Mouse (Mus musculus): ENCODE data around the gene Psmd2. TPM values are rescaled to one million over a fixed set of nuclear protein-coding genes. Genes with fewer than 3 reads are reported as not detected.

Psmd2 gene
- polyA plus RNA-seq, 1 experiment from 2014 or later: 365 TPM

DNA sequence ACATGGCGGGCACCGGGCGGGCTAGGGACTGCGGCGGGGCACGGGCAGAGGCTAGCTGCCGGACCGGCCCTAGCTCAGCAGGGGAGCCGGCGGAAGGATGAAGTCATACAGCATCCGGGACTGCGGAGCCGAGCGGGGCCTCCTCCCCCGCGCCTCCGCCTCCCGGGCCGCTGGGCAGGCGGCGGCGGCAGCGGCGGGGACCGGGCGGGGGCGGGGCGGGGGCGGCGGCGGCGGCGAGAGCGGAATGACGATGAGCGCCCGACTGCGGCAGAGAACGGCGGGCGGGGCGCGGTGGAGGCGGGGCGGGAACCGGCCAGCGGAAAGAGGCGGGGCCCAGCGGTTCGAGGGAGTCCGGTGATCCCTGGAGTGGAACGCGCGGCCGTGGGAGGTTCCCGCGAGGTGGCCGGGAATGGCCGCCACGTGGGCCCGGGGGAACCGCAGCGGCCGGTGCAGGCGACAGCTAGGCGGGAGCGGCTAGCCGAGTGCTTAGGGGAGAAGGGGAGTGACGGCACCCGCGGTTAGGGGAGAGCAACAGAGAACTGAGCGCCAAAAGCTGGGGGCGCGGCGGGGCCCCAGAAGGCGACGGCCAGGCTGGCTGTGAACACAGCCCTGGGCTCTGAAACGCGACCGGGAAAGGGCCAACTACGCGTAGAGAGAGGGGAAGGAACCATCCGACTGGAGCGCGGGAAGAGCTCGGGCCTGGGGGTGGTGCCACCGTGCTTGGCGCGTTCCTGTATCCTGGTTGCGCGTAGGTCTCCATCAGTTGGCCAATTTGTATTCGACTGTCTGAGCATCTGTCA is 30.1 kb upstream of the Psmd2 start, which contains the start of gene Camk2n2:
TSS of gene Camk2n2 (minus strand) at position 97 of the 800 bp plus-strand sequence.
- peak within 1 kb of the TSS; percentile 89 for H3K4me3 ChIP-seq (ENCODE audit: low read depth, low read length)
- peak within 1 kb of the TSS; percentile 96 for H3K27ac ChIP-seq (ENCODE audit: low read length)
- ATAC-seq: peak; percentile 63
- H3K27me3 ChIP-seq (ENCODE audit: control insufficient read depth, insufficient read depth, low read depth, low read length): no peaks in the 10 kb centered on the region
- no peaks in the 10 kb centered on the region for H3K9me3 ChIP-seq (replicated peaks; ENCODE audit: control insufficient read depth, low read length, poor library complexity, severe bottlenecking)
- H3K4me2 ChIP-seq (ENCODE audit: low read length): peak within 1 kb of the TSS; percentile 77
- H3K9ac ChIP-seq (ENCODE audit: low read depth, low read length): peak within 1 kb of the TSS; percentile 94
- under 1% methylated on average over 68 of the region's 92 CpGs for WGBS
- no peaks in the 10 kb centered on the region for H3K36me3 ChIP-seq (ENCODE audit: control insufficient read depth, insufficient read depth, low read length)
- peaks cover 13% of the 10 kb centered on the region for H3K4me1 ChIP-seq (ENCODE audit: control insufficient read depth, insufficient read depth, low read length)

DNA sequence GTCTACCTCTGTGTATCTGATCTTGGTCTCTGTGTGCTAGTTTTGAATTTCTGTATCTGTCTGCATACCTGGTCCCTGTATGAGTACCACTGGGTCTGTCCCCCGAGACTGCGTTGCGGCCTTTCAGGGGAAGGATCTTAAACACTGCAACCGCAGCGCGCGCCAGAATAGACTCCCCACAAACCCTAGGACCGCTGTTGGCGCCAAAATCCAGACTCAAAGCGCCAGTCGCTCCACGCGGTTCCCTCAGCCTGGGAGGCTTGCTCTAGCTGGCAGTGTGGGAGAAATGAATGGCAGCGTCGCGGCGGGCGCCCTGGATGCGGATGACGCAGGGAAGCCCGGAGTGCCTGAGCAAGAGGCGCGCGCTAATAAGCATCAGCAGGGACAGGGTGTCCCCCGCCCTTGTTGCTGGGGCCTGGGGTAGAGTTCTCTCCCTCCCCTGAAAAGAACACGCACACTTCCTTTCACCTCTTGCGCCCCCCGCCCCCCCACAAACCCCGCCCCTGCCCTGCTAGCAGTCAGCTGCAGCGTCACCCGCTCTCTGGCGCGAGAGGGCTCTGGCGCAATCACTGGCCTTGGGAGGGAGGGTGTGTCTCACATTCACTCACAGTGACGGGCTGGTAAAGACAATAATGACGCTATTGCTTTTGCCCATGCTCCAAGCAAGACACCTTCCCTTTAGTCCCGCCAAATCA is 29.3 kb upstream of the Psmd2 start:
- Histone ChIP-seq H3K9ac (ENCODE audit: low read depth, low read length) (peak overlapping the region; percentile 94), H3K4me3 (ENCODE audit: low read depth, low read length) (peak overlapping the region; percentile 89), H3K9me3 (replicated peaks; ENCODE audit: control insufficient read depth, low read length, poor library complexity, severe bottlenecking) (no peaks in the 10 kb centered on the region), H3K36me3 (ENCODE audit: control insufficient read depth, insufficient read depth, low read length) (no peaks in the 10 kb centered on the region), H3K27me3 (ENCODE audit: control insufficient read depth, insufficient read depth, low read depth, low read length) (no peaks in the 10 kb centered on the region), H3K4me1 (ENCODE audit: control insufficient read depth, insufficient read depth, low read length) (peaks cover 13% of the 10 kb centered on the region), H3K27ac (ENCODE audit: low read length) (peak overlapping the region; percentile 96), H3K4me2 (ENCODE audit: low read length) (peak overlapping the region; percentile 77)
- peak; percentile 74 for ATAC-seq
- WGBS: under 1% methylated on average over 34 of the region's 37 CpGs

DNA sequence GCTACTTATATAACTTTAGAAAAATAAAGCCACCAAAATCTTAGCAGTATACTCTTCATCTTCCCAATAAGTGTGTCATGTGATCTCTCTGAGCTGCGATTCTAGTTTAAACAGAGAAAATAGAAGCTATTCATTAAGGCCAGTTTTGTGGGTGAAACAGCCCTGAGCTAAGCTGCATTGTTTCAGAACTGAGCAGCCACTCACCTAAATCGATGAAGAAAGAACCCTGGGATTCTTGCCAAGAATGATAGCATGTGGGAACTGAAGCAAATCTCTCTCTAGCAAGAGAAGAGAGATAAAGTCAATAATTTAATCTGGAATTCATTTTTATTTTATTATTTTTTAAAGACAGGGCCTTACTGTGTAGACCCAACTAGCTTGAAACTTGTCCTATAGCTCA is 28.2 kb upstream of the Psmd2 start:
- WGBS: 36% methylated on average over 2 of the region's 2 CpGs
- Histone ChIP-seq H3K9me3 (replicated peaks; ENCODE audit: control insufficient read depth, low read length, poor library complexity, severe bottlenecking) (no peaks in the 10 kb centered on the region), H3K4me3 (ENCODE audit: low read depth, low read length) (no peak overlapping the region), H3K9ac (ENCODE audit: low read depth, low read length) (no peak overlapping the region), H3K4me2 (ENCODE audit: low read length) (no peak overlapping the region), H3K36me3 (ENCODE audit: control insufficient read depth, insufficient read depth, low read length) (no peaks in the 10 kb centered on the region), H3K4me1 (ENCODE audit: control insufficient read depth, insufficient read depth, low read length) (peaks cover 13% of the 10 kb centered on the region), H3K27me3 (ENCODE audit: control insufficient read depth, insufficient read depth, low read depth, low read length) (no peaks in the 10 kb centered on the region), H3K27ac (ENCODE audit: low read length) (peak overlapping the region; percentile 96; the same call in 1 of the 2 replicates)
- ATAC-seq: no peak

DNA sequence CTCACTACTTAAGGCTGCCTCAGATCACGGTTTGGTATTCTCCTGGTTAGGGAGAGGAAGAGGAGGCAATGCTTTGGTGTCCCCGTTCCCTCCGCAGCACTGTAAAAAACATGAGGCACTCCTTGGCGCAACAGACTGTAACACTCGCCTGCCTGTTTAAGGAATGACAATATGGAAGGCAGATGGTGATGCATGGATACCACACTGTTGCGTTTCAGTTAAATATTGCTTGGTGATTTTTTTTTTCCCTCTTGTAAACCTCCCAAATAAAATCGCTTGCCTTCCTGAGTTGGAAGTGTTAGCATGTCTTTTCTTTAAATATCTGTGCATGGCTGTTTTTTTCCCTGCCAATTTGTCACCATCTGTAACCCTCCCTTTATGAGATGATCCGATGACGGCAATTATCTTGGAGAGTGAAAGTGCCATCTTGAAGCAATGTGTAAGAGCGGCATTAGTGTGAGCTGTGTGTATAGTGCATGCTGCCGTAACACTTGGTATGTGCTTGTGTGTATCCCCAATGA is 22.5 kb upstream of the Psmd2 start:
- H3K9ac ChIP-seq (ENCODE audit: low read depth, low read length): no peak overlapping the region
- H3K27ac ChIP-seq (ENCODE audit: low read length): no peak overlapping the region
- H3K27me3 ChIP-seq (ENCODE audit: control insufficient read depth, insufficient read depth, low read depth, low read length): no peaks in the 10 kb centered on the region
- H3K4me1 ChIP-seq (ENCODE audit: control insufficient read depth, insufficient read depth, low read length): peaks cover 3% of the 10 kb centered on the region; the same call in 1 of the 2 replicates
- H3K4me3 ChIP-seq (ENCODE audit: low read depth, low read length): peak overlapping the region; percentile 67; the same call in 1 of the 2 replicates
- peak; percentile 30; the same call in 1 of the 2 replicates for ATAC-seq
- WGBS: 54% methylated on average over 11 of the region's 11 CpGs
- no peaks in the 10 kb centered on the region for H3K9me3 ChIP-seq (replicated peaks; ENCODE audit: control insufficient read depth, low read length, poor library complexity, severe bottlenecking)
- no peaks in the 10 kb centered on the region for H3K36me3 ChIP-seq (ENCODE audit: control insufficient read depth, insufficient read depth, low read length)
- H3K4me2 ChIP-seq (ENCODE audit: low read length): peak overlapping the region; percentile 88

DNA sequence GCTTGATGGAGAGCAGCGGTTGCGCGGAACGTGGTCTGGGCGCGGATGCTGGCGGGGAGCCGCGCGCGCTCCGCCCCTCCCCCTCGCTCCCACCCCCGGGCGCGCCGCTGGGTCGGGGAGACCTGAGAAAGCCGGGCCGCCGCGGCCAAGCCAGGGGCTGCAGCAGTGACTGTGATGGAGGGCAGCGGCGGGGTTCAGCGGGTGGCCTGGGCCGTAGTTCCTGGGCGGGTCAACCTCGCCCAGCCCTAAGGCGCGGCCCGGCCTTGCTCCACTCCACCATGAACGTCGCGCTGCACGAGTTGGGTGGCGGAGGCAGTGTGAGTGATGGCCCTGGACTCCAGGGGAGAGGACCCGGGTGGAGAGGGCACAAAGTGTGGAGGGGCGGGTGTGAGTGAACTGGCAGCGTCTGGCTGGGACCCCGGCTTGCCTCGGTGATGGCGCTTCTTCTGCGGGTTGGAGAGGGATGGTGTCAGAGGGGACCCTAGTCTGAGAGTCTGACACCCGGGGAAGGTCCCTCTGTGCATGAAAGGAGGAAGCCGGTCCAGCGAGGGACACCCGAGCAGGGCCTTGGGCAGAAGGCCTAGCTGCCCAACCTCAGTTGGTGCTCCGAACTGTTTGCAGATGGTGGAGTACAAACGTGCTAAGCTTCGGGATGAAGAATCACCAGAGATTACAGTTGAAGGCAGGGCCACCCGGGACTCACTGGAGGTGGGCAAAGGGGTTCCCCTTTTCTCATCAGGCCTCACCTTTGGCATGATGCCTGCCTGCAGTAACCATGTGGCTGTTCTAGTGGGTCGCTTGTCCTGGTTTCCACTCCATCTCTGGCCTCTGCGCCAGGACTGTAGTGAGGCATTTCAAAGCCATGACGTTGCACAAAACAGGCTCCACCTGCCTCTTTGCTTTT is 21.5 kb upstream of the Psmd2 start, which contains the start of gene Ece2:
TSS of gene Ece2 (plus strand) at position 98 of the 904 bp plus-strand sequence.
- Histone ChIP-seq H3K9ac (ENCODE audit: low read depth, low read length) (peak within 1 kb of the TSS; percentile 88), H3K27ac (ENCODE audit: low read length) (peak within 1 kb of the TSS; percentile 79), H3K4me3 (ENCODE audit: low read depth, low read length) (peak within 1 kb of the TSS; percentile 67), H3K9me3 (replicated peaks; ENCODE audit: control insufficient read depth, low read length, poor library complexity, severe bottlenecking) (no peaks in the 10 kb centered on the region), H3K4me2 (ENCODE audit: low read length) (peak within 1 kb of the TSS; percentile 88), H3K4me1 (ENCODE audit: control insufficient read depth, insufficient read depth, low read length) (peaks cover 3% of the 10 kb centered on the region; the same call in 1 of the 2 replicates), H3K36me3 (ENCODE audit: control insufficient read depth, insufficient read depth, low read length) (no peaks in the 10 kb centered on the region), H3K27me3 (ENCODE audit: control insufficient read depth, insufficient read depth, low read depth, low read length) (no peaks in the 10 kb centered on the region)
- 5% methylated on average over 52 of the region's 54 CpGs for WGBS
- peak; percentile 80 for ATAC-seq

DNA sequence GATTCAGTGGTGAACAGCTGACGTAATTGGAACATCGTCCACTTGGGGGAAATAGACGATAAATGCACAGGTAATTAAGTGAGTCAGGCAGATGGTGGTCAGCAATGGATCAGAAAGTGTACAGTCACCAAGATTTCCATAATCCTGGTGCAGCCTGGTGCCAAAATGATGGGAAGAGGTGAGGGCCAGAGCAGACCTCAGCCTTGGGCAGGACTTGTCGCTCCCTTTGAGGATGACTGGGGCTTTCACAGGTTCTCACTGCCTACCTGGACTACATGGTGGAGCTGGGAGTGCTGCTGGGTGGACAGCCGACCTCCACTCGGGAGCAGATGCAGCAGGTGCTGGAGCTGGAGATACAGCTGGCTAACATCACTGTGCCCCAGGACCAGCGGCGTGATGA is 14.0 kb upstream of the Psmd2 start:
- no peaks in the 10 kb centered on the region for H3K4me1 ChIP-seq (ENCODE audit: control insufficient read depth, insufficient read depth, low read length)
- no peak overlapping the region for H3K4me3 ChIP-seq (ENCODE audit: low read depth, low read length)
- 85% methylated on average over 8 of the region's 8 CpGs for WGBS
- 0 out of 2 replicates have a peak overlapping the region, but pooled peaks have one; percentile 52 for H3K27ac ChIP-seq (ENCODE audit: low read length)
- H3K27me3 ChIP-seq (ENCODE audit: control insufficient read depth, insufficient read depth, low read depth, low read length): no peaks in the 10 kb centered on the region
- no peak overlapping the region for H3K4me2 ChIP-seq (ENCODE audit: low read length)
- peaks cover 6% of the 10 kb centered on the region; the same call in 1 of the 2 replicates for H3K36me3 ChIP-seq (ENCODE audit: control insufficient read depth, insufficient read depth, low read length)
- no peak overlapping the region for H3K9ac ChIP-seq (ENCODE audit: low read depth, low read length)
- no peaks in the 10 kb centered on the region for H3K9me3 ChIP-seq (replicated peaks; ENCODE audit: control insufficient read depth, low read length, poor library complexity, severe bottlenecking)
- no peak for ATAC-seq

DNA sequence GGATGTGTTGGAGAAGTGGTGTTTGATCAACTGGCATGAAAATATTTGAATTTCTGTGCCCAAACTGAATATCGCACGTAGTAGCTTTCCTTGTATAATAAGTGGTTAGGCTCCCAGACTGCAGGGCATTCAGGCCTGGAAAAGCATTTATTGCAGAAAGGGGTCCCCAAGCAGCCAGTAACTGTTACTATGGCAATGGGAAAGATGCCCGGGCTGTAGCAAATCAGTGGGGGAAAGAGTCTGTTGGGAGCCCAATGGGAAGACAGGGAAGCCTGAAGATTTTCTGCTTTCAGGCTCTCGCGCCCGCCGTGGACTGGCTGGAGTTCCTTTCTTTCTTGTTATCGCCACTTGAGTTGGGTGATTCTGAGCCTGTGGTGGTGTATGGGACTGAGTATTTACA is 13.1 kb upstream of the Psmd2 start:
- Histone ChIP-seq H3K4me1 (ENCODE audit: control insufficient read depth, insufficient read depth, low read length) (no peaks in the 10 kb centered on the region), H3K4me2 (ENCODE audit: low read length) (peak overlapping the region; percentile 31; the same call in 1 of the 2 replicates), H3K36me3 (ENCODE audit: control insufficient read depth, insufficient read depth, low read length) (peaks cover 6% of the 10 kb centered on the region; the same call in 1 of the 2 replicates), H3K4me3 (ENCODE audit: low read depth, low read length) (no peak overlapping the region), H3K27me3 (ENCODE audit: control insufficient read depth, insufficient read depth, low read depth, low read length) (no peaks in the 10 kb centered on the region), H3K27ac (ENCODE audit: low read length) (peak overlapping the region; percentile 54), H3K9me3 (replicated peaks; ENCODE audit: control insufficient read depth, low read length, poor library complexity, severe bottlenecking) (no peaks in the 10 kb centered on the region), H3K9ac (ENCODE audit: low read depth, low read length) (no peak overlapping the region)
- no peak for ATAC-seq
- WGBS: 62% methylated on average over 8 of the region's 8 CpGs

DNA sequence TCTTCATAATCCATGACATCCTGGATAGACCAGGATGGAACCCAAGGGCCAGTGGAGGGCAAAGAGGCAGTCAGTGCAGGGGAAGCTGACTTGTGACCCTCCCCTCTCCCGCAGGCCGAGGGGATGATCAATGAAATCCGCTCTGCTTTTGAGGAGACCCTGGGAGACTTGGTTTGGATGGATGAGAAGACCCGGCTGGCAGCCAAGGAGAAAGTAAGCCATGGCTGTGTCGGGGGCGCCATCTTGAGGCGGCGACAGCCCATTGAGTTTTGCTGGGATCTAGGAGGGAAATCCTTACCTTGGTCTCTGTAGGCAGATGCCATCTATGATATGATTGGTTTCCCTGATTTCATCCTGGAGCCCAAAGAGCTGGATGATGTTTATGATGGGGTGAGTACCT is 9.3 kb upstream of the Psmd2 start:
- Histone ChIP-seq H3K4me3 (ENCODE audit: low read depth, low read length) (no peak overlapping the region), H3K27me3 (ENCODE audit: control insufficient read depth, insufficient read depth, low read depth, low read length) (no peaks in the 10 kb centered on the region), H3K4me2 (ENCODE audit: low read length) (no peak overlapping the region), H3K9ac (ENCODE audit: low read depth, low read length) (no peak overlapping the region), H3K36me3 (ENCODE audit: control insufficient read depth, insufficient read depth, low read length) (peaks cover 6% of the 10 kb centered on the region; the same call in 1 of the 2 replicates), H3K4me1 (ENCODE audit: control insufficient read depth, insufficient read depth, low read length) (no peaks in the 10 kb centered on the region), H3K27ac (ENCODE audit: low read length) (no peak overlapping the region), H3K9me3 (replicated peaks; ENCODE audit: control insufficient read depth, low read length, poor library complexity, severe bottlenecking) (no peaks in the 10 kb centered on the region)
- peak; percentile 34; the same call in 1 of the 2 replicates for ATAC-seq
- under 1% methylated on average over 8 of the region's 8 CpGs for WGBS

Measured in midbrain, embryonic 16.5 days (tissue).